Mouse (Mus musculus) megakaryocyte progenitor cell, adult 5-6 weeks (primary cell): Measurements from ENCODE around the gene Papln. TPM values are rescaled to one million over a fixed set of nuclear protein-coding genes. Genes with fewer than 3 reads are reported as not detected.

Source experiments
- ATAC-seq: replicated peaks from 2 replicates; pipeline ENCODE4 v1.8.0; 2016; ENCODE audit warnings: mild to moderate bottlenecking, moderate TSS enrichment, inconsistent platforms; ENCODE audit not compliant: poor library complexity
- total RNA-seq, 2 experiments: library from RNA; stranded (forward) in 1 of 2; stranded (reverse) in 1 of 2; fragments of 157-497, 149-512 nt in 1 of 2; fragments of 200-1000 nt in 1 of 2; gene quantifications; 2 replicates each; pipeline versions ENCODE4 v1.2.3 to v1.2.4; 2015 to 2017

The Papln gene
- total RNA-seq, 2 experiments from 2014 or later, result not detected

GRCm38 (mm10) chr12:83765965-83766603, 2.6 kb downstream of the Papln start:
- no peak for ATAC-seq

- no peak for ATAC-seq
Observed at GRCm38 (mm10) chr12:83767833-83768232, 4.4 kb downstream of the Papln start.

GRCm38 (mm10) chr12:83768235-83768899, 4.9 kb downstream of the Papln start:
- no peak for ATAC-seq

- ATAC-seq, result peak; percentile 89
Observed at GRCm38 (mm10) chr12:83770418-83771256, 7.2 kb downstream of the Papln start.

- no peak for ATAC-seq
Observed at GRCm38 (mm10) chr12:83775621-83776020, 12.2 kb downstream of the Papln start.

- no peak for ATAC-seq
Observed at GRCm38 (mm10) chr12:83776766-83777165, 13.3 kb downstream of the Papln start.

- no peak for ATAC-seq
Observed at GRCm38 (mm10) chr12:83780181-83780580, 16.7 kb downstream of the Papln start.

- ATAC-seq, result no peak
Observed at GRCm38 (mm10) chr12:83781204-83781603, 17.8 kb downstream of the Papln start.

- ATAC-seq, result no peak
Observed at GRCm38 (mm10) chr12:83781640-83782278, 18.3 kb downstream of the Papln start.

GRCm38 (mm10) chr12:83782669-83783068, 19.2 kb downstream of the Papln start:
- no peak for ATAC-seq

GRCm38 (mm10) chr12:83785305-83785704, 21.9 kb downstream of the Papln start:
- ATAC-seq, result no peak

GRCm38 (mm10) chr12:83789051-83789780, 25.8 kb downstream of the Papln start:
- no peak for ATAC-seq

GRCm38 (mm10) chr12:83789781-83790140, 26.3 kb downstream of the Papln start:
- no peak for ATAC-seq

- no peak for ATAC-seq
Observed at GRCm38 (mm10) chr12:83790749-83791148, 27.3 kb downstream of the Papln start.

- ATAC-seq, result no peak
Observed at GRCm38 (mm10) chr12:83791737-83792136, 28.3 kb downstream of the Papln start.

GRCm38 (mm10) chr12:83792706-83793410, 29.4 kb downstream of the Papln start:
- ATAC-seq, result no peak

GRCm38 (mm10) chr12:83795051-83795450, 31.6 kb downstream of the Papln start:
- ATAC-seq, result no peak

GRCm38 (mm10) chr12:83795586-83795985, 32.2 kb downstream of the Papln start:
- ATAC-seq, result no peak

- ATAC-seq, result no peak
Observed at GRCm38 (mm10) chr12:83798313-83798712, 34.9 kb downstream of the Papln start.

- ATAC-seq, result no peak
Observed at GRCm38 (mm10) chr12:83800943-83801342, 37.5 kb downstream of the Papln start.
